Mouse (Mus musculus) Patski (cell line): ENCODE data around the gene Gm20388. TPM values are rescaled to one million over a fixed set of nuclear protein-coding genes. Genes with fewer than 3 reads are reported as not detected.

Experiments
- ATAC-seq: fragments of 100-300 bp; one replicate; pipeline ENCODE4 v1.8.0; 2021
- CTCF ChIA-PET: fragments of 350-600 bp; sonication (Branson Sonifier 250); formaldehyde crosslinking; loops from one replicate; lab custom pipeline; 2022; ENCODE audit warnings: inconsistent platforms; lab: Charles Lee
- POLR2A ChIA-PET: fragments of 350-600 bp; sonication (Branson Sonifier 250); formaldehyde crosslinking; loops from one replicate; lab custom pipeline; 2022; ENCODE audit warnings: antibody characterized with exemption, inconsistent platforms; lab: Charles Lee
- DNase-seq: peaks from one replicate; pipeline ENCODE4 v3.0.0-alpha.2; 2011; ENCODE audit warnings: low read depth, low spot score
- H3K27me3 ChIP-seq: fragments of 371-371 bp; one replicate; pipeline ENCODE4 v1.5.1; 2021
- CTCF ChIP-seq: fragments of 100-300 bp; IDR thresholded peaks from one replicate; pipeline ENCODE4 v1.5.1; 2021
- in situ Hi-C: fragments of 300-500 bp; cut with MboI; formaldehyde crosslinking; loops from 3 replicates; pipeline ENCODE4 v1.11.1; 2018; ENCODE audit warnings: low pct_unique_long_range_greater_than_20kb, mixed read lengths
- polyA plus RNA-seq: library from polyadenylated mRNA; unstranded; gene quantifications from one replicate; pipeline ENCODE4 v1.2.3, GENCODE M21; 2021

The Gm20388 gene
- polyA plus RNA-seq, 1 experiment from 2014 or later: 86.7 TPM

DNA sequence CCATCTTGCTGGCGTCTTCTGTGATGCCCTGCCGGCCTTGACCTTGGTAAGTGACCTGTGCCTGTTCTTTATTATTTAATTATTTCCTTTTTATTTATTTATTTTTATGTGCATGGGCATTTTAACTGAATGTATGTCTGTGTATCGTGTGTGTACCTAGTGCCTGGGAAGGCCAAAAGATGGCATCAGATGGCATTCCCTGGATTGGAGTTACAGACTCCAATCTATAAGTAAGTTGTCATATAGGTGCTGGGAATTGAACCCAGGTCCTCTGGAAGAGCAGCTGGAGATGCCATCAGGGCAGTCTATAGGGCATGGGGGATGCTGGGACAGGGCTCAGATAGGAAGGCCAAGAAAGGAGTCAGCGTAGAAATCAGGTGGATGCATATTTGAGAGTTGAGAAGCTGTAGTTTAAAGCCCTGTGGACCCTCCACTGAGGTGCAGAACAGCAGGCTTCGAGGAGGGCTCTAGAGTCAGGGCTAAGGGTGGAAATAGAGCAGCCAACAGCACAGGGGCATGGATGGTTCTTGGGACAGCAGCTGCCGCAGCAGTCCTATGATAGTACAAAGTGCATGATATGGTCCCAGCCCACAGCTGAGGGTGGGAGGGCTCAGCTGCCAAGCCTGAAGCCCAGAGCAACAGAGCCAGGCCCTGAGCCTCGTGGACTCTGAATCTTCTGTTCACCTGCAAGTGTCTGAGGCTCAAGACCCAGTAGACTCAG is 2450.2 kb downstream of the Gm20388 start, which contains the start of gene Trhr2:
Gene Trhr2 (minus strand): TSS at position 51 of the 721 bp plus-strand sequence.
- in situ Hi-C loops: no loop called here

DNA sequence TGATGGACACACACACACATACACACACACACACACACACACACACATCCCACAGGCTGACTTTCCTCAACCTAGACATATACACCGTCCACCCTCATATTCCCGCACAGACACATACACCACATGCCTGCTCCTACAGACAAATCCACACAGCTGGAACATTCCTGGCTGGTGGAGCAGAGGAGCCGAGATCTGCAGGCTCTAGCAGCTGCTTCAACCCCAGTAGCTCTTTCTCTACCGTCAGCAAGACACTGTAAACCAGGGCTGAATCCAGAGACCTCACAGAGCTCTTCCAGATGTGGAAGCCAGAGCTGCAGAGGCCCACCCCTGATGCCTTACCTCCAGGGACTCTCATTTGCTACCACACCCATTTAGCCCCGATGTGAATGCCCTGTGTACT is 2451.6 kb downstream of the Gm20388 start:
- ATAC-seq (no peak), DNase-seq (no peak)
- H3K27me3 ChIP-seq: no peaks in the 10 kb centered on the region
- in situ Hi-C loops: no loop called here
- POLR2A ChIA-PET: no interaction called here
- no peak for TF ChIP-seq CTCF
- CTCF ChIA-PET: no interaction called here

More for the DNA sequence above, 2450.2 kb downstream of the Gm20388 start, which contains the start of gene Trhr2:
- no peak for TF ChIP-seq CTCF
- DNase-seq (no peak), ATAC-seq (no peak)
- ChIA-PET POLR2A (no interaction called here), CTCF (interaction anchor here (1.0 to 3.2 kb wide), 2 partner anchors 8 to 511 kb away, joined by 3 to 16 read pairs; no protein-coding TSS in a partner anchor)
- no peaks in the 10 kb centered on the region for H3K27me3 ChIP-seq

DNA sequence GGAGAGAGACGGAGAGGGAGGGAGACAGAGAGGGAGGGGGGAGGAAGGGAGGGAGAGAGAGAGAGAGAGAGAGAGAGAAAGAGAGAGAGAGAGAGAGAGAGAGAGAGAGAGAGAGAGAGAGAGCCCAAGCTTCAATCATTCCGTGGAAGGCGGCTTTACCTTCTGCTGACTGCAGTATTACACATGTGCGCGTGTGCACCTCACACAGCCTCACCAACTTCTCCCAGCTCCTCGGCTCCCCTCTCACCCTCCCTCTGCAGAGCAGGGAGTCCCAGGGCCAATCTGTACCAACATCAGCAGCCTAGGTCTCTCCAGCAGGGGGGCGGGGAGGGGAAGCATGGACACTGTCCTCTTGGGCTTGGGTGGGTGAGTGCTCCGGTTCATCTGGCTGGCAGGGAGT is 2452.3 kb downstream of the Gm20388 start:
- ChIA-PET CTCF (no interaction called here), POLR2A (interaction anchor here (0.6 kb wide), 1 partner anchor 211 kb away, joined by 3 read pairs; no protein-coding TSS in a partner anchor)
- ATAC-seq (no peak), DNase-seq (no peak)
- in situ Hi-C loops: no loop called here
- no peaks in the 10 kb centered on the region for H3K27me3 ChIP-seq
- no peak for TF ChIP-seq CTCF

- POLR2A ChIA-PET: interaction anchor here (0.8 kb wide), 1 partner anchor 76 kb away, joined by 5 read pairs; no protein-coding TSS in a partner anchor
- DNase-seq (no peak), ATAC-seq (no peak)
- no peaks in the 10 kb centered on the region for H3K27me3 ChIP-seq
- in situ Hi-C loops: no loop called here
- no peak for TF ChIP-seq CTCF
- CTCF ChIA-PET: interaction anchor here (1.4 to 4.8 kb wide), 9 partner anchors 9 to 390 kb away, joined by 5 to 16 read pairs (median 9); partner anchors contain the start of gene Trhr2
Measured at GRCm38 (mm10) chr8:122368494-122368893, 2457.9 kb downstream of the Gm20388 start.

- TF ChIP-seq CTCF: peak; percentile 89
- ATAC-seq (peak; percentile 54), DNase-seq (no peak)
- H3K27me3 ChIP-seq: no peaks in the 10 kb centered on the region
- CTCF ChIA-PET: interaction anchor here (1.0 to 4.8 kb wide), 14 partner anchors 9 to 391 kb away, joined by 3 to 16 read pairs (median 7); partner anchors contain the start of gene Trhr2
- in situ Hi-C loops: no loop called here
- POLR2A ChIA-PET: interaction anchor here (0.9 kb wide), 1 partner anchor 22 kb away, joined by 3 read pairs; no protein-coding TSS in a partner anchor
Measured at GRCm38 (mm10) chr8:122369665-122370064, 2459.0 kb downstream of the Gm20388 start.

DNA sequence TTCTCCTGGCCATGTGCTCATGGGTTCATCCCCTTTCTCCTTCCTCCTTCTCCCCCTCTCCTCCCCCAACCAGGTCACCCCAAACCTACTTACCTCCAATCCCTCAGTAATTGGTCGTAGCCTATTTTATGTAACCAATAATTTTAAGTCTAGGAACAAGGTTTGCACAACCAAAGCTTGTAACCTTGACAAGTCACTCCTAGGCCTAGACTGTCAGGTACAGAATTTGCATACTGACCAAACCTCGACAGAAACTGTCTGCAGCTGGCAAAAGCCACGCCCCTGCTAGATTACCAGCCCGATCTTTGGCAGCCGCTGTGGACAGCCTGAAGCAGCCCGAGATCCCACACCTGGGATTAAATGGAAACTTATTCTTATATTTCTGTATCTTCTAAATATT is 2461.1 kb downstream of the Gm20388 start:
- no peak for ATAC-seq
- POLR2A ChIA-PET: no interaction called here

GRCm38 (mm10) chr8:122375320-122375719 is 2464.7 kb downstream of the Gm20388 start:
- TF ChIP-seq CTCF: no peak
- ATAC-seq (no peak), DNase-seq (no peak)
- H3K27me3 ChIP-seq: no peaks in the 10 kb centered on the region
- in situ Hi-C loops: loop anchor here (5.0 kb wide), 1 partner anchor 83 kb away; no protein-coding TSS in a partner anchor
- POLR2A ChIA-PET: interaction anchor here (0.7 to 1.0 kb wide), 3 partner anchors 8 to 42 kb away, joined by 4 to 5 read pairs (median 4); no protein-coding TSS in a partner anchor
- CTCF ChIA-PET: interaction anchor here (1.5 kb wide), 1 partner anchor 42 kb away, joined by 3 read pairs; no protein-coding TSS in a partner anchor

More for the DNA sequence above, 2461.1 kb downstream of the Gm20388 start:
- no peaks in the 10 kb centered on the region for H3K27me3 ChIP-seq
- no peak for DNase-seq
- TF ChIP-seq CTCF: no peak
- CTCF ChIA-PET: interaction anchor here (1.2 to 1.6 kb wide), 2 partner anchors 39 to 102 kb away, joined by 3 read pairs; no protein-coding TSS in a partner anchor
- in situ Hi-C loops: no loop called here

DNA sequence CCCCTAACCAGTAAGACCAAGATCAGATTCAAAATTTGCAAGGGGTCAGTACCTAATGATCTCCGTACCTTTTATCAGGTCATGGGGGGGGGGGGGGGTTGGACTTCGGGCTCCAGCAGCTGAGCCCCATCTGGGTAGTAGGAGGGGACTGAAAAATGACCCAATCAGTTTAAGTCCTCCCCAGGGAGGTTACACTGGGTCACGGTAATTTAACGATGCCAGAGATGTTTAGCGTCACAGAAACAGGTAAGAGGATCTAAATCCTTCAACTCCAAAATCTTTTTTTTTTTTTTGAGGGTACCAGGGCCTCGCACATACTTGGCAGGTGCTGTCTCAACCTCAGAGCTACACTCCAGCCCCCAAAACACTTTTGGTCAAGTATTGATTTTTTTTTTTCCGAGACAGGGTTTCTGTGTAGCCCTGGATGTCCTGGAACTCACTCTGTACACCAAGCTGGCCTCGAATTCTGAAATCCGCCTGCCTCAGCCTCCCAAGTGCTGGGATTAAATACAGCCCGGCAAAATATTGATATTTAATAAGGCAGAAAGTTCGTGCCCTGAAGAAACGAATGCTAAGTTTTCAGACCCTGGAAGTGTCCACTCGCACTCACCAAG is 2465.2 kb downstream of the Gm20388 start:
- H3K27me3 ChIP-seq: no peaks in the 10 kb centered on the region
- DNase-seq (no peak), ATAC-seq (no peak)
- ChIA-PET POLR2A (interaction anchor here (0.7 to 1.6 kb wide), 4 partner anchors 9 to 43 kb away, joined by 3 to 5 read pairs (median 4); no protein-coding TSS in a partner anchor), CTCF (interaction anchor here (1.5 kb wide), 1 partner anchor 43 kb away, joined by 3 read pairs; no protein-coding TSS in a partner anchor)
- in situ Hi-C loops: loop anchor here (5.0 kb wide), 1 partner anchor 84 kb away; no protein-coding TSS in a partner anchor
- TF ChIP-seq CTCF: no peak

GRCm38 (mm10) chr8:122376365-122377231 is 2466.0 kb downstream of the Gm20388 start, which contains the start of gene Zc3h18:
Gene Zc3h18 (plus strand): TSS chr8:122376609.
- ChIA-PET POLR2A (interaction anchor here (0.7 to 1.6 kb wide), 3 partner anchors 10 to 20 kb away, joined by 3 to 5 read pairs (median 3); no protein-coding TSS in a partner anchor), CTCF (interaction anchor here (0.9 kb wide), 1 partner anchor 11 kb away, joined by 3 read pairs; no protein-coding TSS in a partner anchor)
- no peaks in the 10 kb centered on the region for H3K27me3 ChIP-seq
- in situ Hi-C loops: loop anchor here (5.0 kb wide), 1 partner anchor 84 kb away; no protein-coding TSS in a partner anchor
- peak; percentile 85 for DNase-seq
- peak; percentile 68 for ATAC-seq
- no peak for TF ChIP-seq CTCF
